Mouse (Mus musculus) G1E-ER4 (cell line): ENCODE data around the gene Rbfox1. TPM values are rescaled to one million over a fixed set of nuclear protein-coding genes. Genes with fewer than 3 reads are reported as not detected.

Experiments
- GATA1 ChIP-seq: IDR thresholded peaks from one replicate; pipeline ENCODE4 v1.8.0; 2012; ENCODE audit warnings: low read length, inconsistent platforms
- polyA plus RNA-seq: library from polyadenylated mRNA; stranded (reverse); fragments of >175 nt; gene quantifications from 2 replicates; pipeline ENCODE4 v1.2.3, GENCODE M21; 2012

Rbfox1 gene
- polyA plus RNA-seq, 1 experiment, result not detected

DNA sequence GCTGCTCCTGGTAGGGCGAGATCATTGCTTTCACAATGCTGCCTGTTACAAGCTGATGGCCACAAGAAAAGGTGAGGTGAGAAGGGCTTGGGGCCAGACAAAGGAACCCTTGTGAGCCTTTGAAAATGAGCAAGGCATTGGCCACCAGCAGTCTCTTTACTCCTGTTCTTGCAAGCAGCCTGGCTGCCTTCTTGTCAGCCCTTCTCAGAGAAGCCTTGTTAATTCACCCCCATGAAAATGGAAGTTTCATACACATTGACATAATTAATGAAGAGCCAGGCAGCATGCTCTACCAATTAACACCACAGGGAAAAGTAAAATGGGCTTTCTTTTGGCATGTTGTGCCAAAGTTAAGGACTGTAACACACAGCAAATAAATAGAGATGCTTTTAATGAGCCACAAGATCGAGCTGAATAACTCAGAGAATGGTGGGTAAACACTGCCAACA, 1076.8 kb downstream of the Rbfox1 start:
- TF ChIP-seq GATA1, result no peak

DNA sequence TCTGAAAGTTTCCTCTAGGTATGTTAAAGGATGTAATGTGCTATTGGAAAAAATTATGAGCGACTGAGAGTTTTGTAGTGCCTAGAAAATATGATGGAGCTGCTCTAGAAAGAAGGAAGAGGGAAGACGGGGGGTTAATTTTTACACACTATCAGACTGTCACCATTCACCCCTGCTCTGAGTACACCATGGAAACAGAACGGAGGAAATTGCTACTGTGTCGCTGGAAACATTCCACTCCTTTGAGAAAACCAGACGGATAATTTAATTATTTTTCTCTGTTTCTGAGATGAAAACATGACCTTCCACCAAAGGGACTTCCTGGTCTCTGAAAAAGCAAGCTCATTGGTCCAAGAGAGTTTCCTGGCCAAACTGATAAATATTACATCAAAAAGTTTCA, 1077.4 kb downstream of the Rbfox1 start:
- no peak for TF ChIP-seq GATA1

DNA sequence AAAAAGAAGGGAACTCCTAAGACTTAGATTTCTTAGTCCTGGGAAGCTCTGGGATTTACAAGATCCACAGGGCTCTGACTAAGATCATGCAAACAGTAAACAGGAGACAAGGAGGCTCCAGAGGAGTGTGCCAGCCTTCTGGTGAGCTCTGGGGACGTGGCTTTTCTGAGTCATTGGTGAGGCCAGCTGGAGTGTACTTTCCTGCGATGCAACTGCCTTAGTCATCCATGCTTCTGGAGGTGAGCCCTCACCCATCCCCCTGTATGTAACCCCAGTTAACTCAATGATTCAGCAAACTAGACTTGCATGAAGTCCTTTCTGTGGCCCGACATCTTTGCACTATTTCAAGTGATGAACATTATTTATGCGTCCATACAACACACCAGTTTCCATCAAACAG, 1078.4 kb downstream of the Rbfox1 start:
- TF ChIP-seq GATA1, result no peak

DNA sequence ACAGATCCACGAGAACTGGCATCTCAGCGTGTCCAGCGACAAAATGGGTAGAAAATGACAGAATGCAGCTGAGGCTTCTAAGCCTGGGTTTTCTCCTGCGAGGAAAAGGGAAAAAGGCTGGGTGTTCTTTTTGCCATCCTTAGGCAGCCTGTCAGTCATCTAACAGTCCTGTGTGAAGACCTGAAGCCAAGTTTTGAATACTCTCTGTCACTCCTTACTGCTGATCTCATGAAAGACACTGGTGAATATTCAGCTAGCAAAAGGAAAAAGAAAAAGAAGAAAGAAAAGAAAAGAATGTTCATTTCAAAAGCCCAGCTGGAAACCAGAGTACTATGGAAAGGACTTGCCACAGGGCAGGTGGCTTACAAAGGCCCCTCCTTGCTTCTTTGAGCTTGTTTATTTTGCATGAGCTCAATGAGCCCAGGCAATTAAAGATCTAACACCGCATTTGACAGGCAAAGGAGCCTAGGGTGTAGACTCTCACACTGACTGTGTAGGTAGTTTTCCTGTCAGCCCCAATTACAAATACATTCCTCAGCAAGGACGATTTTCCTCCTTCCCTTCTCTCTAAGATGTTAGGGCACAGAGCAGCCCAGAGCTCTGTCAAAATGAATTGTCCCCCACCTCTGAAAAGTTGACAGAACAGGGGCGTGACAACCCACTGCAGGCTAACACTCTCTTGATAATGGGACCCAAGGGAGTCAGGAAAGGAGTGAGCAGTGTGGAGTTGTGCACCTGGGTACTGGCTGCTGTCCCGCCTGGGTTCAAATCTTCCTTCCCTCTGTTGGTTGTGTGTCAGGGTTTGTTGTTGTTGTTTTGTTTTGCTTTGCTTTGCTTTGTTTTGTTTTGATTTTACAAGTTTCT, 1079.8 kb downstream of the Rbfox1 start:
- TF ChIP-seq GATA1, result no peak

DNA sequence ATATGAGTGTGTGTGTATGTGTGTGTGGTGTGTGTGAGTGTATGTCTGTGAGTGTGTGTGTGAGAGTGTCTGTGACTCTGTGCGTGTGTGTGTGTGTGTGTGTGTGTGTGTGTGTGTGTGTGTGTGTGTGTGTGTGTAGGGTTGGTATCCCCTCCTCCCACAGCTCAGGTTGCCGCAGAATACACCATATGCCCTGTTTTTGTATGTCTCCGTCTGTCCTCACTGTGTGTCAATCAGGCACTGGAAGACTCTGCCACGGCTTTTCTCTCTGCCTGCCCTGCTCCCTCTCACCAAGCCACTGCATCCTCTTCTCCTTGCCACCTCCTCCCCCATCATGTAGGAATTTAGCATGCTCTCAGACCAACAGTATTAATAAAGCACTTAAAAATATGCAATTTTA, 1084.8 kb downstream of the Rbfox1 start:
- TF ChIP-seq GATA1, result no peak

DNA sequence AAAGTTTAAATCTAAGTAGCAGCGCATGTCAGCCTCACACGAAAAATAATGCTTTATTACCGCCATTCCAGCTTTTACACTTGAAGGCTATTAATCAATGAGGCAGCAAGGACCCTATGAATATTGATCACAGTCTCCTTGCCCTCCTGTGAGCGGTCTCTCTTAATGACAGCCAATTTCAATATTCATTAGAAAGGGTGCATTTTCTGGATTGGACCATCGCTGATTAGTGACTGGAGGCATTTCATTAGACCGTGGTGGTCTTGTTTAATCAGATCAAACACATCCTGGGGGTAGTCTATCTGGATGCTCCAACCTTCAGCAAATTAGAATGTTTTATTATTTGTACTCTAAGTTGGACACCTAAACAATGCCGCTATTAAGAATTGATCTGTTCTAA, 1091.2 kb downstream of the Rbfox1 start:
- TF ChIP-seq GATA1, result no peak

DNA sequence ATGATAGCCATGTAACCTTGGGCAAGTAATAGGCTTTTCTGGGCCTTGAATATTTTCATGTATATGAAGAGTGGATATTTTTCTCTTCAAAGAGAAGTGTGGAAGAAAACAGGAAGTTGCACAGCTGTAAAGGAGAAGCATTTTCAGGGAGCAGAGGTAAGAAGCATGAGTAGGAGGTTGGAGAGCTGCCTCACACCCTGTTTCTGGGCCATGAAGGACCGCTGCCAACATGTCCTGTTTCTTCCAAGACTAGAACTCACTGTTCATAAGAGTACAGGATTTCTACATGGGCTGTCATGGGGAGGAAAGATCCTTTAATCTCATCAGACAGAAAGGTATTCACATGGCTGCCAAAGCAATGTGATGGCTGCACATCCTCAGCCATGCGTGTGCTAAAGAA, 1098.8 kb downstream of the Rbfox1 start:
- TF ChIP-seq GATA1, result no peak

DNA sequence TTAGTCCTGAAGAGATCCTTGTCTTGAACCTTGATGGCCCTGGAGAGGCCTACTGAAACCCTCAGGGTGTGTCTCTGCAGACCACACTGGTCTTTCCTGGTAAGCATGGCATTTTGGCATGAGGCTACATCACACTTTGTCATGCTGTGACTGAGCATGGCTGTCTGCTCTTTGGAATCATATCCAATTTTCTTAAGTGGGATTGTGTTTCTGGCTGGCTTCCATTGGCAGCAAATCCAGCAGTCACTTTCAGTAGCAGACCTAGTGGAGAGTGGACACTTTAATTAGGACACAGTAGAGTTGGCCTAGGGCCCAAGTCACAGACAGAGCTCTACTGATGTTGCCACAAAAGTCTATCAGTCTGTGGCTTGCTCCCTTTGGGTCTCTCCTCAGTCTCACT, 1100.9 kb downstream of the Rbfox1 start:
- no peak for TF ChIP-seq GATA1

DNA sequence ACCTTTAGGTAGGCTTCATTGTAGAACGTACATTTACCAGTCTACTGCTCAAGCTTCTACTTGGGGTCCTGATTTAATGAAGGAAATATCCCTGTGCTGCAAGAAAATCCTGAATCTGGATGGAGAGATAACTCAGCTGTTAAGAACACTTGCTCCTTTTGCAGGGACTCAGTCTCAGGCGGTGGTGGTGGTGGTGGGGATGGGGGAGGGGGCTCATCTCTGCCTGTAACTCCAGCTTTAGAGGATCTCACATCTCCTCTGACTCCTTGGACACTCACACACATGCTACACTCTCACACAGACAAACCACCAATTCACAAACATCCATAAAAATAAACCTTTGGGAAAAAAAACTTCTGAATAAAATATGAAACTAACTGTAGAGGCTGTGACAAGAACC, 1101.3 kb downstream of the Rbfox1 start:
- no peak for TF ChIP-seq GATA1

DNA sequence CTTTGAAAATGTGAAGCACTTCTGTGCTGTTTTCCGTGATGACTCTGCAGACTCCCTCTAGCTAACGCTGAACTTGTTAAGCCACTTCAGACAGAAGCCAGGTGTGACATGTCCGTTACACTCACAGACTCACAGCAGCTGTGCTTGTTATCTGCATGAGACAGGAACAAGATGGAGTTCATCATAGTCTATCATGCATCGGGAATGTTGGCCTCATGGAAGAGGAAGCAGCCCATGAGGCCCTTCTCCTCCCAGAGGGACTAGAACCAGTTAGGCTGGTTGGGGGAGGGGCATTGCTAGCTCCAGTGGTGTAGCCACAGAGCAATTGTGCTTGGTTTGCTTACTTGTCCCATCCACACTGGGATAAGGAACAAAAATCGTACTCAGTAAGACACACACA, 1107.1 kb downstream of the Rbfox1 start:
- TF ChIP-seq GATA1, result no peak

DNA sequence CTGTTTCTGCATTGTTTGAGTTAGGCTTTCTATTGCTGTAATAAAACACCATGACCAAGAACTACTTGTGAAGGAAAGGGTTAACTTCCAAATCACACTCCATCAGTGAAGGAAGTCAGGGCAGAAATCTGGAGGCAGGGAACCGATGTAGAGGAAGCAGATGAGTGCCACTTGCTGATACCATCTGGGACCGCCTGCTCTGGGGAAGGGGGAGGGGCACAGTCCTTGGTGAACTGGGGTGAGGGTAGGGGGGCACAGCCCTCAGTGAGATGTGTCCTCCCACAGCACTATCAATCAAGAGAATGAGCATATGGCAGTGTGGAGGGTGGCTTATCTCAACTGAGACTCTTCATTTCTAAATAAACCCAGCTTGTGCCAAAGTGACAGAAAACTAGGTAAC, 1108.0 kb downstream of the Rbfox1 start:
- no peak for TF ChIP-seq GATA1

DNA sequence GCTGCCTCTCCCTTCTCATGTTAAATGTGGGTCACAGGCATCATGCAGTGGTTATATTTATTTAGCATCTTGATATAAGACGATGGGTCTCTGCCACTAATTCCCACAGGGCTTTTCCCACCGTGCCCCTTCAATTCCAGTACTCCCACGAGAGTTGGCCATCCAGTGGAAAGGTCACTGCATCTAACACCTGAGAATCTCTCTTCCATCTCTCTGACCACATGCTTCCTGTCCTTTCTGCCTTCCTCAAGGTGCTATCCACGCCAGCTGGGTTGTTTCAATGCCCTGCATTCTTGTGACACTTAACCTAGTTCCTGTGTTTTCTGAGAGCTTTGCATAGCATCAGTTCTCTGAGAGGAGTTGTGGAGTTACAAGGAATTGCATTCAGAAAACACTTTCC, 1112.0 kb downstream of the Rbfox1 start:
- no peak for TF ChIP-seq GATA1

DNA sequence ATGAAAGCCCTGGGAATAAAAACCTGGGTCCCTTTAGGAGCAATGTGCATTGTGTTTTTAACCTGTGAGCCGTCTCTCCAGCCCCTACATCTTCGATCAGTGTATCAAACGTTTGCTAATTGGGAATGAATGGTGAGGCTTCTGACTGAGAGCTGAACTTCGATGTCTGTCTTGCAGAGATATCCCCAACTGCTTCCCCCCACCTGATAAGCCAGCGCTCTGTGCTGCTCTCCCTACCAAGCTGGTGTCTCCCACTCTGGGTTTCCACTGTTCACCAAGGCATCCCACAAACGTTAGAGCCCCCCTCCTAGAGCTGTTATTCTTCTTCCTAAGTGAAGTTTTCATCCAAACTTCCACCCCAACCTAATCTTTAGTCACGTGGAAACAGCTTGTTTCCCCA, 1112.7 kb downstream of the Rbfox1 start:
- no peak for TF ChIP-seq GATA1

DNA sequence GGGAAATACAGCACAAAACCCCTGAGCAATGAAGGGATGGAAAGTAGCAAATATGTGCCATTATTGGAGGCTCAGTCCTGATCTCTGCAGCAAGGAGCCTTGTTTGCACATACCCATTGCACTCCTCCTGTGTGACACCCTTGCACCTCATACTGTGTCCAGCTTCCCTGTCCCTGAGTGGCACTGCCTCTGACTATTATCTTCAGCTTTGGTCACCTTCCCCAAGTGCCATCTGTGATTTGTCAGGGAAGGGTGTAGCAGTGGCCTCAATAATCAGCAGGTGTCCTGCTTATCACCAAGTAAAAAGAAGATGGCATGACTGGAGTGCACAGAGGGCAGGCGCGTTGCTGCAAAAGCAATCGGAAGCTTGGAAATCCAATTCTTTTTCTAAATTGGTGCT, 1119.4 kb downstream of the Rbfox1 start:
- no peak for TF ChIP-seq GATA1

DNA sequence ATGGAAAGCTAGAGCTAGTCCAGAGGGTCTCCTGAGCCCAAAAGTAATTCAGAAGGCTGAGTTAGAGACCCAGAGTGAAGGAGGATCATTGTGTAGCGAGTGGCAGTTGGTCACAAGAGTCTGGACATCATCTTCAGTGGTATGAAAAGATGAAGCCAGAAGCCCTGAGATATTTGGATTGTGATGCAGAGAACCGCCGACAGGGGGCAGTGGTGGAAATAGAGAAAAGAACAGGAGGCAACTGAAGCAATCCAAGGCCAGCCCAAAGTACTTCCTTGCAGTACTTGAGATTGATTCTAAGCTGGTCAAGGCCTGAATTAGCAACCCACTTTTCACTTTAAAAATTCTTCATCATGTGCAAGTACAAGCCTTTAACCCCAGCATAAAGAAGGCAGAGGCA, 1120.3 kb downstream of the Rbfox1 start:
- TF ChIP-seq GATA1, result no peak

DNA sequence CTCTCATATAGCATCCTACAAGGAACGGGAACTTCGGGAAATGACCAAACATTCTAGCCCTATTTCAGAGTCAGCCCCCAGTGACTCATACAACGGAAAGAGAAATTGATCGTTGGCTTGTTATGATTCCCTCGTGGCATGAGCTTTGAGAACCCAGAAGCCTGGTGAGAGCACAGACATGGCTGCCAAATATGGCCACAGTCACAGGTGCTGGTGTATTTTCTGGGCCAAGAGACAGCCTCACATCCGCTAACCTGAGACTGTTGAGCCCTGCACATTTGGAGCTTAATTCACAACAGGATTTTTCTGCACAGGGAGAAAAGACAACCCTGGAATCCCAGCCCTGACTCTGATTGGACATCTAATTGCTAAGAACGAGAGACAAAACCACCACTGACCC, 1132.2 kb downstream of the Rbfox1 start:
- no peak for TF ChIP-seq GATA1

DNA sequence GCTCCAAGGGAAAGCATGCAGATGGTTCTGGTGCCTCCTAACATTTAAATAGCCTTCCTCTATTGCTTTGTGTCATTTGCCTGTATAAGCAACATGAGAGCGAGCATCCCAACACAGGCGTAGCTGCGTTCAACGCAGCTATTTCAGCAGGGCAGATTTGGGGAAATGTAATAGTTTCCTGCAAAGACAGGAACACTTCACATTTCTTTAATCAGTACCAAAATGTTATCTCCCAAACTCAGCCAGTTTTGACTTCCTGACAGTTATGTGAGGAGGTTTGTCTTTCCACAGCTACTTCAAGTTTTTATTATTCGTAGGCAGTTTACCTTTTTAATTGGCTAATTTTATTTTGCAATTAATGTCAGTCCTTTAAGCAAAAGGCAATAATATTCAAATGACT, 1149.1 kb downstream of the Rbfox1 start:
- no peak for TF ChIP-seq GATA1

DNA sequence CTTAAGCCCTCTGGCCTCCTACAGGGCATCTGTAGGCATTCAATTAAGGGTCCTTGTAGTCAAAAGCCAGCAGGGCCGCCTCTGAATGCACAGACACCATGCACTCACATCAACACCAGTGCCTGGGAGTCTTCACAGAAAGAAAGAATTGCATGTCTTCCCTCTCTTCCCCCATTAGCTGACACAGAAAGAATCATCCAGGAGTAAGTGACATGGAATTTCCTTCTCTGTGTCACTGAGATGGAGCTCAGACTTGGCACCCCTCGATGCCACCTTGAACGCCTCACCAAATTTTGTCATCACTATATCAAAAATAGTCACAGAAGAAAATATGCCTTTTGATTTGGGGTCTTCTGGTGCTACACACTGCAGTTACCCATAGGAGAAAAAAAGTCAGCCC, 1151.4 kb downstream of the Rbfox1 start:
- TF ChIP-seq GATA1, result no peak

DNA sequence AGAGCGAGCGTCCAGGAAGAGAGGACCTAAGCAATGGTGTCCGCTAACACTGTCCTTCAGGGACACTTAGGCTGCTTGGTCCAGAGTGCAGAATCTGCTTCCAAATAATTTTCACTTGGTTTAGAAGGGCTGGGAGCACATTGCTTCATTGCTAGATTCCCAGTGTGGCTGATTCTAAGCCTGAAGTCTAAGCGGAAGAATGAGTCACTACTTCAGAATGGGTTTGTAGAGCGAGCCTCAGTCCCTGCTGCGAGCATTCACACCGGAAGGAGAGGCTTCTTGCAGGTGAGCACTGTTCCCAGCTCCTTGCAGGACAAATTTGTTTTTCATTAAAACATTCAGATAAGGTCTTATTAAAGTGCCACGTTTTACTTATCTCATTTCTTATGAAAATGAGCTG, 1151.8 kb downstream of the Rbfox1 start:
- TF ChIP-seq GATA1, result no peak
